Mouse (Mus musculus) liver, embryonic 11.5 days (tissue): Measurements from ENCODE around the gene Vcp. TPM values are rescaled to one million over a fixed set of nuclear protein-coding genes. Genes with fewer than 3 reads are reported as not detected.
"Not testable (repeated sequence)": the region's sequence is repeated elsewhere in the genome, so short reads cannot be mapped to it uniquely, and the experiment has no call there.

ENCODE experiments used
- ATAC-seq: fragments of 200-750 bp; cut with Nextera tagmentation; replicated peaks from 2 replicates; pipeline ENCODE4 v1.8.0; 2017; ENCODE audit warnings: moderate number of reproducible peaks, mild to moderate bottlenecking, moderate TSS enrichment, moderate library complexity; ENCODE audit not compliant: low FRiP score
- DNase-seq: peaks from one replicate; pipeline ENCODE4 v3.0.0-alpha.2; 2017; ENCODE audit warnings: low spot score
- H3K27ac ChIP-seq: fragments of 300-500 bp; sonication (generic); 2 replicates; pipeline ENCODE4 v1.5.1; 2014; ENCODE audit warnings: mild to moderate bottlenecking, low read depth, low read length, control low read depth
- H3K27me3 ChIP-seq: fragments of 300-500 bp; sonication (generic); replicated peaks from 2 replicates; pipeline ENCODE4 v1.6.1; 2014; ENCODE audit warnings: low read length, mixed read lengths; ENCODE audit not compliant: control insufficient read depth, insufficient read depth
- H3K36me3 ChIP-seq: fragments of 300-500 bp; sonication (generic); 2 replicates; pipeline ENCODE4 v1.6.1; 2014; ENCODE audit warnings: mild to moderate bottlenecking, low read length, moderate library complexity, mixed read lengths; ENCODE audit not compliant: control insufficient read depth, insufficient read depth
- H3K4me1 ChIP-seq: fragments of 300-500 bp; sonication (generic); replicated peaks from 2 replicates; pipeline ENCODE4 v1.6.1; 2014; ENCODE audit warnings: low read length, mixed read lengths; ENCODE audit not compliant: control insufficient read depth, insufficient read depth
- H3K4me2 ChIP-seq: fragments of 300-500 bp; sonication (generic); 2 replicates; pipeline ENCODE4 v1.6.1; 2014; ENCODE audit warnings: mild to moderate bottlenecking, control low read depth, moderate library complexity
- H3K4me3 ChIP-seq: fragments of 300-500 bp; sonication (generic); 2 replicates; pipeline ENCODE4 v1.5.1; 2014; ENCODE audit warnings: low read depth, low read length, control low read depth
- H3K9ac ChIP-seq: fragments of 300-500 bp; sonication (generic); 2 replicates; pipeline ENCODE4 v1.6.1; 2014; ENCODE audit warnings: low read depth, low read length, control low read depth
- H3K9me3 ChIP-seq: fragments of 300-500 bp; sonication (generic); 2 replicates; pipeline ENCODE4 v1.6.1; 2016; ENCODE audit warnings: low read length, inconsistent platforms, mixed read lengths; ENCODE audit not compliant: control insufficient read depth
- WGBS: fragments of 180-500 bp; shearing (Covaris S2); extraction: QIAGEN DNeasy Blood & Tissue Kit; methylation state at CpG from one replicate; pipeline ENCODE4 v1.1.7; 2014; 5-methylcytosine and 5-hydroxymethylcytosine counted together
- polyA plus RNA-seq: library from polyadenylated mRNA; unstranded; fragments of >200 nt; fragmentation: Nextera tagmentation; extraction: Ambion mirVana; gene quantifications from 2 replicates; pipeline ENCODE4 v1.2.1, GENCODE M21; 2014

Vcp gene
- polyA plus RNA-seq = 452 and 513 TPM in 2 replicates

GRCm38 (mm10) chr4:43000141-43000986 is at the start of gene Vcp:
Vcp (minus strand) TSS chr4:43000507.
- H3K27ac ChIP-seq = peak within 1 kb of the TSS; percentile 96
- H3K27me3 ChIP-seq, H3K9me3 ChIP-seq, H3K36me3 ChIP-seq: not testable (repeated sequence)
- peak; percentile 95 for ATAC-seq
- peak within 1 kb of the TSS; percentile 97 for H3K9ac ChIP-seq
- peak; percentile 98 for DNase-seq
- H3K4me3 ChIP-seq = peak within 1 kb of the TSS; percentile 97
- peaks cover 12% of the 10 kb centered on the region for H3K4me1 ChIP-seq
- 2% methylated on average over 48 of the region's 56 CpGs for WGBS
- peak within 1 kb of the TSS; percentile 96 for H3K4me2 ChIP-seq

DNA sequence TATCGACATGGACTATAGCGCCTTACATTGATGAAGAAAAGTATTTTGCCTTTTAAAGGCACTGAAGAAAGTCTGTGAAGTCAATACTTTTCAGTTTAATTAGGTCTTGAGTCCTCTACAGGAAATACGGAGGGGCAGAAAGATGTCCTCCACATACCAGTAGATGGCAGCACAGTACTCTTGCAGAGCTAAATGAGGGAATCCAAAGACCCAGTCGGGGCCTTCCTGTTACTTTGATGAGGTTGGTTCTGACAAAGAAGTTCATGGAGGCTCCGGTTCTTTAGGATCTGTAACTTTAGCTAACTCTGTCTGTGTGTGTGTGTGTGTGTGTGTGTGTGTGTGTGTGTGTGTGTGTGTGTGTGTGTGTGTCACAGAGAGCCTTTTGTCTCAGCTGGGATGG is 46.9 kb upstream of the Vcp start:
- Histone ChIP-seq H3K4me2 (peak overlapping the region; percentile 25; the same call in 1 of the 2 replicates), H3K4me3 (no peak overlapping the region), H3K27me3 (no peaks in the 10 kb centered on the region), H3K9ac (no peak overlapping the region), H3K36me3 (no peaks in the 10 kb centered on the region), H3K27ac (no peak overlapping the region), H3K9me3 (no peaks in the 10 kb centered on the region), H3K4me1 (peaks cover 27% of the 10 kb centered on the region)
- DNase-seq (peak; percentile 43), ATAC-seq (no peak)
- 9% methylated on average over 5 of the region's 5 CpGs for WGBS

GRCm38 (mm10) chr4:43046607-43047006 is 46.3 kb upstream of the Vcp start:
- no peak for DNase-seq
- no peaks in the 10 kb centered on the region for H3K36me3 ChIP-seq
- ATAC-seq = no peak
- H3K9ac ChIP-seq = no peak overlapping the region
- no peaks in the 10 kb centered on the region for H3K27me3 ChIP-seq
- WGBS = 51% methylated on average over 5 of the region's 5 CpGs
- H3K4me1 ChIP-seq = peaks cover 27% of the 10 kb centered on the region
- H3K9me3 ChIP-seq = no peaks in the 10 kb centered on the region
- H3K27ac ChIP-seq = no peak overlapping the region
- H3K4me3 ChIP-seq = no peak overlapping the region
- peak overlapping the region; percentile 25; the same call in 1 of the 2 replicates for H3K4me2 ChIP-seq

GRCm38 (mm10) chr4:43045659-43046302 is 45.5 kb upstream of the Vcp start, which contains the start of gene Fam214b:
Fam214b (minus strand) TSS chr4:43046220.
- WGBS = under 1% methylated on average over 33 of the region's 33 CpGs

DNA sequence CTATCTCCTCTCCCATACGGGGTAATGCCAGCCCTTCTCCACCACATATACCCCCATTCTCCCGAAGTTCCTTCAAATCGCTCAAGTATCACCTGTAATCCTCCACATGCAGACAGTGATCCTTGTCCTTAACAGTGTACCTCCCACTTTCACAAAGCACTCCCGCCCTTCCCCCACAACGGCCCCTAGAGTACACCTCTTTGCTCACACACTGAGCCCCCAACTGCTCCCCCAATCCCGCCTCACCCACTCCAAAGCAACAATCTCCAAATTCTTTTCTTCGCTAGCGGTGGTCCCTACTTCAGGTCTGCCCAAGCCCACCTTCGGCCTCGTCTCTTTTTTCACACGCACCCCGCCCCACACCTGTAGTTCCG is 45.0 kb upstream of the Vcp start:
- ATAC-seq (no peak), DNase-seq (no peak)
- Histone ChIP-seq H3K27me3 (no peaks in the 10 kb centered on the region), H3K4me1 (peaks cover 33% of the 10 kb centered on the region), H3K4me3 (peak overlapping the region; percentile 51), H3K27ac (no peak overlapping the region), H3K36me3 (no peaks in the 10 kb centered on the region), H3K9ac (peak overlapping the region; percentile 42; the same call in 1 of the 2 replicates), H3K4me2 (peak overlapping the region; percentile 75), H3K9me3 (no peaks in the 10 kb centered on the region)
- WGBS = 9% methylated on average over 13 of the region's 13 CpGs

More at GRCm38 (mm10) chr4:43045659-43046302, 45.5 kb upstream of the Vcp start, which contains the start of gene Fam214b:
- H3K27me3 ChIP-seq = no peaks in the 10 kb centered on the region
- ATAC-seq (peak; percentile 85), DNase-seq (peak; percentile 99)
- peak within 1 kb of the TSS; percentile 50 for H3K9ac ChIP-seq
- H3K4me3 ChIP-seq = peak within 1 kb of the TSS; percentile 51
- H3K4me1 ChIP-seq = peaks cover 29% of the 10 kb centered on the region
- H3K4me2 ChIP-seq = peak within 1 kb of the TSS; percentile 75
- H3K27ac ChIP-seq = no peak within 1 kb of the TSS
- no peaks in the 10 kb centered on the region for H3K9me3 ChIP-seq
- H3K36me3 ChIP-seq = no peaks in the 10 kb centered on the region

GRCm38 (mm10) chr4:43044673-43045072 is 44.4 kb upstream of the Vcp start:
- WGBS = 22% methylated on average over 4 of the region's 4 CpGs
- H3K27ac ChIP-seq = peak overlapping the region; percentile 1
- no peak for DNase-seq

GRCm38 (mm10) chr4:43043644-43044357 is 43.5 kb upstream of the Vcp start:
- WGBS = 19% methylated on average over 7 of the region's 7 CpGs
- ATAC-seq = no peak
- Histone ChIP-seq H3K27ac (peak overlapping the region; percentile 1; the same call in 1 of the 2 replicates), H3K9ac (no peak overlapping the region), H3K36me3 (no peaks in the 10 kb centered on the region), H3K9me3 (no peaks in the 10 kb centered on the region), H3K4me3 (no peak overlapping the region), H3K4me1 (peaks cover 43% of the 10 kb centered on the region), H3K4me2 (peak overlapping the region; percentile 75), H3K27me3 (no peaks in the 10 kb centered on the region)
- peak; percentile 58 for DNase-seq

More at GRCm38 (mm10) chr4:43044673-43045072, 44.4 kb upstream of the Vcp start:
- H3K9me3 ChIP-seq = no peaks in the 10 kb centered on the region
- H3K4me3 ChIP-seq = no peak overlapping the region; the same call in 1 of the 2 replicates
- no peaks in the 10 kb centered on the region for H3K36me3 ChIP-seq
- H3K27me3 ChIP-seq = no peaks in the 10 kb centered on the region
- H3K4me1 ChIP-seq = peaks cover 34% of the 10 kb centered on the region
- peak overlapping the region; percentile 75 for H3K4me2 ChIP-seq
- ATAC-seq = no peak
- H3K9ac ChIP-seq = no peak overlapping the region

DNA sequence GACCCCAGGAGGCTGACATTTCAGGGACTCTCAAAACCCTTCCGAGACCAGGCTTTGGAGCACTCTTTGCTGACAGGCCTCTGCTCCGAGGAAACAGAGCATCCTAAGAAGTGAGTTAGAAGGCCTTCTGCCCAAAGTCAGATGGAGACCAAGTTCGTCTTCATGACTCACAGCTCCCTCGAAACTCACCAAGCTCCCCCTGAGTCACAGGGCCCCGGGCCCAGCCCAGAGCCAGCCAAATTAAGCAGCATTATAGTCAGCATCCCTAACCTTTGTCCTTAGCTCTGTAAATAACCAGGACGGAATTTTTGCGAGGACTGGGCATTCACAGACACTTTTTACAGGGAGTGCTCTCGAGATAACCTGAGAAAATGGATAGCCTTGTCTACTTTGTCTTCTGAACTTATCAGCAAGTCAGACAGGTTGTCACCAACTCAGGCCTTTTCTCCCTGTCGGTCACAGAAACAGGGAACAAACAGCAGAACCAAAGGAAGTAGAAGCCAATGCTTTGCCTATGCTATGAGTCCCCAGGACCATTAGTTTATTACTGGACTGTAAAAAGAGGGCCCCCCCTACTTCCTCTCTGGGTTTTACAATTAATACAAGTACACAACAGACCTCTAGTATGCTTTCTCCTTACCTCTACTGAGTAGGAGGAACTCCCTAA is 40.7 kb upstream of the Vcp start:
- Histone ChIP-seq H3K9me3 (no peaks in the 10 kb centered on the region), H3K4me1 (peaks cover 68% of the 10 kb centered on the region), H3K27ac (no peak overlapping the region), H3K4me3 (no peak overlapping the region), H3K4me2 (no peak overlapping the region), H3K9ac (no peak overlapping the region), H3K36me3 (peaks cover 5% of the 10 kb centered on the region; the same call in 1 of the 2 replicates), H3K27me3 (no peaks in the 10 kb centered on the region)
- DNase-seq (no peak), ATAC-seq (no peak)
- 66% methylated on average over 9 of the region's 9 CpGs for WGBS
